Mouse (Mus musculus) hindbrain, postnatal 0 days (tissue): ENCODE measurements around the gene Gtf3c1. TPM values are rescaled to one million over a fixed set of nuclear protein-coding genes. Genes with fewer than 3 reads are reported as not detected.

Experiments
- ATAC-seq: fragments of 200-750 bp; cut with Nextera tagmentation; 2 replicates; pipeline ENCODE4 v1.8.0; 2017; ENCODE audit warnings: mild to moderate bottlenecking, moderate TSS enrichment, moderate library complexity
- DNase-seq: peaks from one replicate; pipeline ENCODE4 v3.0.0-alpha.2; 2015; ENCODE audit warnings: low spot score
- H3K27ac ChIP-seq: fragments of 300-500 bp; sonication (generic); 2 replicates; pipeline ENCODE4 v1.5.1; 2014; ENCODE audit warnings: mild to moderate bottlenecking
- H3K27me3 ChIP-seq: fragments of 300-500 bp; sonication (generic); 2 replicates; pipeline ENCODE4 v1.6.1; 2014; ENCODE audit warnings: low read length, mixed read lengths; ENCODE audit not compliant: insufficient read depth
- H3K36me3 ChIP-seq: fragments of 300-500 bp; sonication (generic); 2 replicates; pipeline ENCODE4 v1.6.1; 2014; ENCODE audit warnings: low read length, mixed read lengths; ENCODE audit not compliant: insufficient read depth
- H3K4me1 ChIP-seq: fragments of 300-500 bp; sonication (generic); 2 replicates; pipeline ENCODE4 v1.6.1; 2014; ENCODE audit warnings: antibody characterized with exemption, low read length, mixed read lengths; ENCODE audit not compliant: insufficient read depth
- H3K4me2 ChIP-seq: fragments of 300-500 bp; sonication (generic); 2 replicates; pipeline ENCODE4 v1.6.1; 2014; ENCODE audit warnings: low read depth, mild to moderate bottlenecking, low read length, moderate library complexity, mixed read lengths
- H3K4me3 ChIP-seq: fragments of 300-500 bp; sonication (generic); 2 replicates; pipeline ENCODE4 v1.5.1; 2014; ENCODE audit warnings: low read length
- H3K9ac ChIP-seq: fragments of 300-500 bp; sonication (generic); replicated peaks from 2 replicates; pipeline ENCODE4 v1.6.1; 2014; ENCODE audit warnings: mild to moderate bottlenecking, low read length, moderate library complexity, mixed read lengths
- H3K9me3 ChIP-seq: fragments of 300-500 bp; sonication (generic); 2 replicates; pipeline ENCODE4 v1.6.1; 2016; ENCODE audit warnings: low read length, mixed read lengths
- CTCF ChIP-seq: IDR thresholded peaks from 2 replicates; pipeline ENCODE4 v1.5.1; 2016; ENCODE audit warnings: antibody characterized with exemption, control low read depth, low read depth
- WGBS: fragments of 180-500 bp; shearing (Covaris S2); extraction: QIAGEN DNeasy Blood & Tissue Kit; methylation state at CpG from one replicate; pipeline ENCODE4 v1.1.7; 2014; 5-methylcytosine and 5-hydroxymethylcytosine counted together
- polyA plus RNA-seq: library from polyadenylated mRNA; unstranded; fragments of >200 nt; fragmentation: Nextera tagmentation; extraction: Ambion mirVana; gene quantifications from 2 replicates; pipeline ENCODE4 v1.2.1, GENCODE M21; 2015
- total RNA-seq: library from RNA; depleted of rRNA; stranded (reverse); fragments of >200 nt; gene quantifications from 2 replicates; pipeline ENCODE4 v1.2.3, GENCODE M21; 2014

The Gtf3c1 gene
- total and polyA plus RNA-seq, 2 experiments from 2014 or later: 17.7 to 78.2 TPM

DNA sequence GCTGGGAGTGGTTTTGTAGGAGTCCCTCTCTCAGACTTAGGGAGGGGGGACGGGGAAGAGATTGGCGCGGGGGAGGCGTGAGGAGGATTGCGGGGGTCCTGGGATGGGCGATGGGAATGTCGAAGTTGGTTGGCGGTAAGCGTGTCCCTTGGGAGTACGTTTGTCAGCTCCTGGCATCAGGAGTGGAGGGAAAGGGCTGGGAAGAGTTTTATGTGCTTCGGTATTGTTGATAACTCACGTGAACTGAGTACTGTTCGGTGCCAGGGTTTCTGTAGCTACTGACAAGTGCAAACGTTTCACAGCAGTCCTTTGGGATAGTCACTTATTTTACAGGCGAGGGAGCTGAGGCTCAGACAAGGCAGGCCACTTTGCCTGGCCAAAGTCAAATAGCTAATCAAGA is 520 bp upstream of the Gtf3c1 start:
- Histone ChIP-seq H3K4me1 (peaks cover 17% of the 10 kb centered on the region), H3K9me3 (no peaks in the 10 kb centered on the region), H3K27me3 (no peaks in the 10 kb centered on the region), H3K4me3 (peak overlapping the region; percentile 72), H3K9ac (peak overlapping the region; percentile 75), H3K36me3 (peaks cover 9% of the 10 kb centered on the region; the same call in 1 of the 2 replicates), H3K4me2 (peak overlapping the region; percentile 72), H3K27ac (peak overlapping the region; percentile 71)
- TF ChIP-seq CTCF: no peak
- DNase-seq (peak; percentile 36), ATAC-seq (no peak)
- WGBS: 1% methylated on average over 15 of the region's 15 CpGs

GRCm38 (mm10) chr7:125707186-125707585 is 394 bp downstream of the Gtf3c1 start:
- H3K27ac ChIP-seq: peak overlapping the region; percentile 76
- no peaks in the 10 kb centered on the region for H3K9me3 ChIP-seq
- peaks cover 17% of the 10 kb centered on the region for H3K4me1 ChIP-seq
- H3K27me3 ChIP-seq: no peaks in the 10 kb centered on the region
- TF ChIP-seq CTCF: peak; percentile 42
- peak; percentile 50 for DNase-seq
- H3K4me3 ChIP-seq: peak overlapping the region; percentile 72
- H3K36me3 ChIP-seq: peaks cover 18% of the 10 kb centered on the region; the same call in 1 of the 2 replicates
- H3K4me2 ChIP-seq: peak overlapping the region; percentile 72
- peak overlapping the region; percentile 75 for H3K9ac ChIP-seq
- ATAC-seq: peak; percentile 73
- WGBS: under 1% methylated on average over 24 of the region's 24 CpGs

GRCm38 (mm10) chr7:125702791-125703190 is 4.8 kb downstream of the Gtf3c1 start:
- no peak overlapping the region for H3K27ac ChIP-seq
- 78% methylated on average over 1 of the region's 1 CpGs for WGBS
- H3K27me3 ChIP-seq: no peaks in the 10 kb centered on the region
- no peak overlapping the region for H3K9ac ChIP-seq
- DNase-seq: no peak
- ATAC-seq: no peak
- H3K9me3 ChIP-seq: no peaks in the 10 kb centered on the region
- H3K4me1 ChIP-seq: peaks cover 12% of the 10 kb centered on the region
- TF ChIP-seq CTCF: no peak
- H3K4me3 ChIP-seq: no peak overlapping the region
- peaks cover 59% of the 10 kb centered on the region for H3K36me3 ChIP-seq
- H3K4me2 ChIP-seq: no peak overlapping the region

GRCm38 (mm10) chr7:125694056-125694455 is 13.5 kb downstream of the Gtf3c1 start:
- Histone ChIP-seq H3K36me3 (peaks cover 97% of the 10 kb centered on the region), H3K4me3 (no peak overlapping the region), H3K27me3 (no peaks in the 10 kb centered on the region), H3K4me2 (no peak overlapping the region), H3K9me3 (no peaks in the 10 kb centered on the region), H3K9ac (no peak overlapping the region), H3K27ac (no peak overlapping the region), H3K4me1 (no peaks in the 10 kb centered on the region)
- TF ChIP-seq CTCF: no peak
- DNase-seq: peak; percentile 27
- no peak for ATAC-seq
- 52% methylated on average over 5 of the region's 5 CpGs for WGBS

- 95% methylated on average over 4 of the region's 4 CpGs for WGBS
- no peaks in the 10 kb centered on the region for H3K4me1 ChIP-seq
- H3K9me3 ChIP-seq: no peaks in the 10 kb centered on the region
- H3K36me3 ChIP-seq: peaks cover 69% of the 10 kb centered on the region
- no peak for DNase-seq
- no peak overlapping the region for H3K4me2 ChIP-seq
- H3K9ac ChIP-seq: no peak overlapping the region
- H3K27ac ChIP-seq: no peak overlapping the region
- no peaks in the 10 kb centered on the region for H3K27me3 ChIP-seq
- no peak for ATAC-seq
- H3K4me3 ChIP-seq: no peak overlapping the region
- TF ChIP-seq CTCF: no peak
Measured at GRCm38 (mm10) chr7:125690516-125690915, 17.1 kb downstream of the Gtf3c1 start.

DNA sequence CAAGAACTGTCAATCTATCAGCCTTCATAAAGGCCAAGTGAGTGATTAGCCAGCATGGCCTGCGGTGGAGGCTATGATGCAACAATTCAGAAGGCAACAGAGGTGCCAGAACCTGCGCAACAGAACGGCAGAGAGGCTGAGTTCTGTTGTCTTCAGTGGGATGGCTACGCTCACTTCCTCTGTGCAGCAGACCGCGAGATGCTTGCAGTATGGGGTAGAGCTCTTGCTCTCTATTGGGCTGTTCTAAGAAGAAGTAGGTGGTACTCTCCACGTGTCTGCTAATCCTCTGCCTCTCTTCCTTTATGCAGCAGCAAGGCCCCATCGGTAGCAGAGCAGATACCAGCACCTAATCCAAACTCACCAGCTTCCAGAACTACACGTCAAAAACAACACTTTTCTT is 27.6 kb downstream of the Gtf3c1 start:
- no peak for DNase-seq
- Histone ChIP-seq H3K9me3 (no peaks in the 10 kb centered on the region), H3K27ac (no peak overlapping the region), H3K4me1 (no peaks in the 10 kb centered on the region), H3K4me3 (no peak overlapping the region), H3K27me3 (no peaks in the 10 kb centered on the region), H3K9ac (no peak overlapping the region), H3K36me3 (peaks cover 68% of the 10 kb centered on the region), H3K4me2 (no peak overlapping the region)
- WGBS: 74% methylated on average over 9 of the region's 9 CpGs
- ATAC-seq: no peak
- no peak for TF ChIP-seq CTCF

GRCm38 (mm10) chr7:125678756-125679155 is 28.8 kb downstream of the Gtf3c1 start:
- 40% methylated on average over 8 of the region's 8 CpGs for WGBS

More at GRCm38 (mm10) chr7:125678756-125679155, 28.8 kb downstream of the Gtf3c1 start:
- DNase-seq (peak; percentile 7), ATAC-seq (no peak)
- no peak overlapping the region for H3K27ac ChIP-seq
- H3K4me2 ChIP-seq: no peak overlapping the region
- no peaks in the 10 kb centered on the region for H3K27me3 ChIP-seq
- no peak overlapping the region; the same call in 1 of the 2 replicates for H3K9ac ChIP-seq
- H3K9me3 ChIP-seq: no peaks in the 10 kb centered on the region
- H3K4me3 ChIP-seq: no peak overlapping the region
- H3K4me1 ChIP-seq: no peaks in the 10 kb centered on the region
- TF ChIP-seq CTCF: no peak
- peaks cover 80% of the 10 kb centered on the region for H3K36me3 ChIP-seq
